In the genomic region with DNA sequence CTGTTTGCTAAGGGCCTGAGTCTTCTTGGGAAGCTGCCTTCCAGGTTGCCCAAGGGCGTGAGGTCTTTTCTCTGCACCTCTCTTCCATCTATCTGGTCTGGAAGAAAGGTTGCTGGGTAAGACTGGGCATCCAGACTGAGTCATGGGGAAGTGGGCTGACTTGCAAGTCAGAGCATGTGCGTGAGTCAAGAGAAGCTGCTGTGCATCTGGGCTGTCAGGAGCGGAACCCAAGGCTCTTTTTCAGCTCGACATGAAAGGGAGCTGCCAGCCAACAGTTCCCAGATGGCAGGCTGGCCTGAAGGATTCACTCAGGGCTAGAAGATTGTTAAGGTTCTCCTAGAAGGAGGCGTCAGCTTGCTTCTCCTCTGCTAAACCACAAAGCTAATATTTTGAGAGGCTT, we compare ENCODE assay signal across 28 mouse cellular contexts.
A peak's percentile ranks its signal among the peaks of the same experiment; 100 is the strongest.
DNase-seq lines count a peak whose midpoint lies in the region; ATAC-seq and TF ChIP-seq lines count a peak whose summit lies in the region.
"Had no signal": no experiment of that assay in that cellular context is flagged by ENCODE, and none has a peak within 500 bp of the region (broad histone marks: within the 10 kb centered on the region; RNA-seq: fewer than 3 reads in every experiment).

No protein-coding gene starts in this region.

- H3K9ac ChIP-seq in kidney, embryonic 15.5 days: no peak overlapping the region
- H3K9ac ChIP-seq: embryonic facial prominence, embryonic 15.5 days; forebrain, embryonic 15.5 days; heart, embryonic 12.5 days; intestine, embryonic 15.5 days; limb, embryonic 15.5 days; liver, embryonic 14.5 days; lung, embryonic 14.5 days; midbrain, embryonic 15.5 days; neural tube, embryonic 12.5 days had no signal

- no peak for ATAC-seq in kidney, embryonic 15.5 days (replicated peaks; ENCODE audit: low FRiP score)
- ATAC-seq: CD4-positive, CD25-positive, alpha-beta regulatory T cell, adult 4 months; forebrain, embryonic 15.5 days; hindbrain, embryonic 16.5 days; intestine, embryonic 15.5 days; midbrain, embryonic 15.5 days had no signal

- intact Hi-C loops in left cerebral cortex, adult 2 months (cut with DNase I): no loop called here

- no peaks in the 10 kb centered on the region for H3K9me3 ChIP-seq in kidney, embryonic 15.5 days (replicated peaks)
- H3K9me3 ChIP-seq: embryonic facial prominence, embryonic 15.5 days; forebrain, embryonic 15.5 days; heart, embryonic 12.5 days; hindbrain, embryonic 10.5 days; intestine, embryonic 15.5 days; limb, embryonic 15.5 days; midbrain, embryonic 15.5 days had no signal

- 87% methylated on average over 5 of the region's 5 CpGs for WGBS in kidney, embryonic 15.5 days

- no peaks in the 10 kb centered on the region for H3K36me3 ChIP-seq in kidney, embryonic 15.5 days
- H3K36me3 ChIP-seq: embryonic facial prominence, embryonic 15.5 days; forebrain, embryonic 15.5 days; heart, embryonic 12.5 days; hindbrain, embryonic 10.5 days; intestine, embryonic 15.5 days; limb, embryonic 15.5 days; midbrain, embryonic 15.5 days; neural tube, embryonic 12.5 days had no signal

- no peak for TF ChIP-seq CTCF in left cerebral cortex, adult 2 months (IDR thresholded peaks at IDR 0.05)

- H3K27me3 ChIP-seq in kidney, embryonic 15.5 days: no peaks in the 10 kb centered on the region
- H3K27me3 ChIP-seq: embryonic facial prominence, embryonic 15.5 days; forebrain, embryonic 15.5 days; heart, embryonic 12.5 days; intestine, embryonic 15.5 days; limb, embryonic 15.5 days; midbrain, embryonic 15.5 days; neural tube, embryonic 12.5 days had no signal

- H3K27ac ChIP-seq in left cerebral cortex, adult 2 months: no peak overlapping the region
- no peak overlapping the region for H3K27ac ChIP-seq in kidney, embryonic 15.5 days
- H3K27ac ChIP-seq: embryonic facial prominence, embryonic 15.5 days; forebrain, embryonic 15.5 days; hindbrain, embryonic 10.5 days; intestine, embryonic 15.5 days; limb, embryonic 15.5 days; liver, embryonic 14.5 days; midbrain, embryonic 15.5 days; neural tube, embryonic 12.5 days had no signal

- 0 out of 2 replicates have a peak, but pooled peaks cover 4% of the 10 kb centered on the region for H3K4me1 ChIP-seq in kidney, embryonic 15.5 days
- H3K4me1 ChIP-seq: forebrain, embryonic 15.5 days; heart, embryonic 12.5 days; intestine, embryonic 15.5 days; megakaryocyte, embryonic 14.5 days; midbrain, embryonic 15.5 days; neural tube, embryonic 12.5 days had no signal

- peak; percentile 40 to 43 for DNase-seq in frontal cortex, postnatal 36 days (ENCODE audit: low spot score in 2 of 2)
- DNase-seq in frontal cortex, postnatal 14 days (ENCODE audit: low spot score in 2 of 2): no peak
- peak; percentile 63 for DNase-seq in right cerebral cortex, adult 18-20 months
- no peak for DNase-seq in right cerebral cortex, postnatal 4 days
- DNase-seq in left cerebral cortex, adult 2 months (ENCODE audit: extremely low spot score in 1 of 2, low spot score in 2 of 2): peak; percentile 9 to 39
- DNase-seq in telencephalon, adult 2 months (ENCODE audit: low read depth, low spot score): peak; percentile 28
- DNase-seq: adrenal gland, postnatal 36 days; cerebellum, adult 11 months; cerebellum, adult 9-11 months; heart, postnatal 10 days; kidney, adult 8-10 months; kidney, postnatal 25 days; lung, embryonic 14.5 days; spleen, adult 18-20 months; thymus, postnatal 36 days had no signal

- H3K4me2 ChIP-seq in kidney, embryonic 15.5 days: no peak overlapping the region
- H3K4me2 ChIP-seq: embryonic facial prominence, embryonic 15.5 days; forebrain, embryonic 15.5 days; heart, embryonic 12.5 days; intestine, embryonic 15.5 days; limb, embryonic 15.5 days; lung, embryonic 14.5 days; midbrain, embryonic 15.5 days; neural tube, embryonic 12.5 days had no signal

- H3K4me3 ChIP-seq in left cerebral cortex, adult 2 months: no peak overlapping the region
- H3K4me3 ChIP-seq in kidney, embryonic 15.5 days (replicated peaks): no peak overlapping the region
- H3K4me3 ChIP-seq: embryonic facial prominence, embryonic 15.5 days; forebrain, embryonic 15.5 days; heart, embryonic 12.5 days; hindbrain, embryonic 10.5 days; intestine, embryonic 15.5 days; limb, embryonic 15.5 days; midbrain, embryonic 15.5 days; neural tube, embryonic 12.5 days had no signal

Comparison
In these comparisons a context has a peak if more than half of its experiments do, and no peak if none do; other contexts are left out.
1. DNase-seq: peak in frontal cortex, postnatal 36 days (2 of 2), right cerebral cortex, adult 18-20 months (single experiment), left cerebral cortex, adult 2 months (2 of 2) and telencephalon, adult 2 months (single experiment); none in frontal cortex, postnatal 14 days (0 of 2) and right cerebral cortex, postnatal 4 days (single experiment).